Mouse (Mus musculus): ENCODE results near the gene Sh3bp5. TPM values are rescaled to one million over a fixed set of nuclear protein-coding genes. Genes with fewer than 3 reads are reported as not detected.

Sh3bp5 gene
- total RNA-seq, 1 experiment, result 4.6 TPM

DNA sequence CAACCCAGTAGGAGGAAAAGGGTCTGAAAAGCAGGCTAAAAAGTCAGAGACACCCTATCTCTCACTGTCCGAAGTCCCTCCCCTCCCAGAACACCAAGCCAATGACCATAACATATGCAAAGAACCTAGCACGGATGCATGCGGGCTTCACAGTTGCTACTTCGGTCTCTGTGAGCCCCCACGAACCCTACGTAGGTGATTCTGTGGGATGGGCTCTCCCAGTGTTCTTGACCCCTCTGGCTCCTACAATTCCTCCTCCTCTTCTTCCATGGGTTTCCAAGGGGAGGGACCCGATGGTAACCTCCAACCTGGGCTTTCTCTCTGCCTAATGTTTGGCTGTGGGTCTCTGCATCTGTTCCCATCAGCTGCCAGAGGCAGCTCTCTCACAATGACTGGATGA, 109.1 kb downstream of the Sh3bp5 start:
- H3K4me3 ChIP-seq (ENCODE audit: insufficient read depth in 1 of 2, low read depth in 1 of 2, low read length in 2 of 2, poor library complexity in 1 of 2, severe bottlenecking in 1 of 2), result no peak overlapping the region
- no peaks in the 10 kb centered on the region for H3K9me3 ChIP-seq (ENCODE audit: control insufficient read depth, insufficient read depth, low read depth, low read length)
- peaks cover 0 to 4% of the 10 kb centered on the region in 2 experiments; a peak in 1 of 4 replicates for H3K4me1 ChIP-seq (ENCODE audit: control insufficient read depth in 2 of 2, insufficient read depth in 2 of 2, low read length in 2 of 2, poor library complexity in 1 of 2)
- no peak for TF ChIP-seq ZNF384 (IDR thresholded peaks at IDR 0.05; ENCODE audit: low read depth, low read length)
- no peak for TF ChIP-seq ZC3H11A (IDR thresholded peaks at IDR 0.05; ENCODE audit: borderline replicate concordance, low read depth, low read length)
- H3K9ac ChIP-seq (ENCODE audit: insufficient read depth, low read depth, low read length, poor library complexity, severe bottlenecking), result no peak overlapping the region
- in situ Hi-C loops (cut with MboI; ENCODE audit: low sequenced_read_pairs in 2 of 2, unreplicated experiment in 2 of 2), result no loop called here
- H3K27ac ChIP-seq (ENCODE audit: insufficient read depth, low read depth, low read length, poor library complexity, severe bottlenecking), result no peak overlapping the region
- no peaks in the 10 kb centered on the region for H3K36me3 ChIP-seq (ENCODE audit: control insufficient read depth, insufficient read depth, low read length, poor library complexity, severe bottlenecking)
- DNase-seq (ENCODE audit: low read depth, low spot score), result no peak

DNA sequence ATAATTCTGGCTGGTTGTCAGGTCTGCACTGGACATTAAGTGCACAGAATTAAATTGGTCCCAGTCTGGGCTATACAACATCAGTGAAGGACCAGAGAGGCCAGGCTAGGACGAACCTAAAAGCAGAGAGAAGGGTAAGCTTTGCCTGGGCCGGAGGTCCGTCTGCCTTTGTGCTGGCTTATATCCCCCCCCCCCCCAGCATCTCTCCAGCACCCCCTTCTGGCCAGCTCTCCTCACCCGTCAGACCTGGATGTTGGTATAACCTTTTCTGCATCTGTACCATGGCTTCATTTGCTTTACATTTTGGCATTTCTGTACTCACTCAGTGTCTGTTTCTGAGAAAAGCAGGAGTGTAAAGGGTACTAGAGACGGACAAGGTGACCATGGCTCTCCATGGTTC, 110.3 kb downstream of the Sh3bp5 start:
- H3K27ac ChIP-seq (ENCODE audit: insufficient read depth, low read depth, low read length, poor library complexity, severe bottlenecking), result no peak overlapping the region
- no peak for DNase-seq (ENCODE audit: low read depth, low spot score)
- peaks cover 0 to 4% of the 10 kb centered on the region in 2 experiments; a peak in 1 of 4 replicates for H3K4me1 ChIP-seq (ENCODE audit: control insufficient read depth in 2 of 2, insufficient read depth in 2 of 2, low read length in 2 of 2, poor library complexity in 1 of 2)
- no peaks in the 10 kb centered on the region for H3K9me3 ChIP-seq (ENCODE audit: control insufficient read depth, insufficient read depth, low read depth, low read length)
- no peak overlapping the region for H3K9ac ChIP-seq (ENCODE audit: insufficient read depth, low read depth, low read length, poor library complexity, severe bottlenecking)
- no peaks in the 10 kb centered on the region for H3K36me3 ChIP-seq (ENCODE audit: control insufficient read depth, insufficient read depth, low read length, poor library complexity, severe bottlenecking)
- in situ Hi-C loops (cut with MboI; ENCODE audit: low sequenced_read_pairs in 2 of 2, unreplicated experiment in 2 of 2), result no loop called here
- no peak overlapping the region for H3K4me3 ChIP-seq (ENCODE audit: insufficient read depth in 1 of 2, low read depth in 1 of 2, low read length in 2 of 2, poor library complexity in 1 of 2, severe bottlenecking in 1 of 2)
- TF ChIP-seq HCFC1 (IDR thresholded peaks at IDR 0.05; ENCODE audit: borderline replicate concordance, insufficient read depth, low read length) (no peak), ZC3H11A (IDR thresholded peaks at IDR 0.05; ENCODE audit: borderline replicate concordance, low read depth, low read length) (no peak), ZNF384 (IDR thresholded peaks at IDR 0.05; ENCODE audit: low read depth, low read length) (no peak), MAFK (IDR thresholded peaks at IDR 0.05; ENCODE audit: insufficient read depth, low read depth, low read length) (no peak), CHD2 (IDR thresholded peaks at IDR 0.05; ENCODE audit: low read depth, low read length) (no peak)

- H3K4me1 ChIP-seq (ENCODE audit: control insufficient read depth in 2 of 2, insufficient read depth in 2 of 2, low read length in 2 of 2, poor library complexity in 1 of 2), result peaks cover 0 to 4% of the 10 kb centered on the region in 2 experiments; a peak in 1 of 4 replicates
- TF ChIP-seq HCFC1 (IDR thresholded peaks at IDR 0.05; ENCODE audit: borderline replicate concordance, insufficient read depth, low read length), result no peak
- no peak for TF ChIP-seq ZNF384 (IDR thresholded peaks at IDR 0.05; ENCODE audit: low read depth, low read length)
- TF ChIP-seq MAFK (IDR thresholded peaks at IDR 0.05; ENCODE audit: insufficient read depth, low read depth, low read length), result no peak
- no peak for TF ChIP-seq ZC3H11A (IDR thresholded peaks at IDR 0.05; ENCODE audit: borderline replicate concordance, low read depth, low read length)
- no peak overlapping the region for H3K9ac ChIP-seq (ENCODE audit: insufficient read depth, low read depth, low read length, poor library complexity, severe bottlenecking)
- H3K9me3 ChIP-seq (ENCODE audit: control insufficient read depth, insufficient read depth, low read depth, low read length), result no peaks in the 10 kb centered on the region
- H3K4me3 ChIP-seq (ENCODE audit: insufficient read depth in 1 of 2, low read depth in 1 of 2, low read length in 2 of 2, poor library complexity in 1 of 2, severe bottlenecking in 1 of 2), result no peak overlapping the region
- H3K27ac ChIP-seq (ENCODE audit: insufficient read depth, low read depth, low read length, poor library complexity, severe bottlenecking), result no peak overlapping the region
- peak; percentile 40 for DNase-seq (ENCODE audit: low read depth, low spot score)
- in situ Hi-C loops (cut with MboI; ENCODE audit: low sequenced_read_pairs in 2 of 2, unreplicated experiment in 2 of 2), result no loop called here
- no peaks in the 10 kb centered on the region for H3K36me3 ChIP-seq (ENCODE audit: control insufficient read depth, insufficient read depth, low read length, poor library complexity, severe bottlenecking)
These were observed 111.0 kb downstream of the Sh3bp5 start for GRCm38 (mm10) chr14:31324851-31325250.

DNA sequence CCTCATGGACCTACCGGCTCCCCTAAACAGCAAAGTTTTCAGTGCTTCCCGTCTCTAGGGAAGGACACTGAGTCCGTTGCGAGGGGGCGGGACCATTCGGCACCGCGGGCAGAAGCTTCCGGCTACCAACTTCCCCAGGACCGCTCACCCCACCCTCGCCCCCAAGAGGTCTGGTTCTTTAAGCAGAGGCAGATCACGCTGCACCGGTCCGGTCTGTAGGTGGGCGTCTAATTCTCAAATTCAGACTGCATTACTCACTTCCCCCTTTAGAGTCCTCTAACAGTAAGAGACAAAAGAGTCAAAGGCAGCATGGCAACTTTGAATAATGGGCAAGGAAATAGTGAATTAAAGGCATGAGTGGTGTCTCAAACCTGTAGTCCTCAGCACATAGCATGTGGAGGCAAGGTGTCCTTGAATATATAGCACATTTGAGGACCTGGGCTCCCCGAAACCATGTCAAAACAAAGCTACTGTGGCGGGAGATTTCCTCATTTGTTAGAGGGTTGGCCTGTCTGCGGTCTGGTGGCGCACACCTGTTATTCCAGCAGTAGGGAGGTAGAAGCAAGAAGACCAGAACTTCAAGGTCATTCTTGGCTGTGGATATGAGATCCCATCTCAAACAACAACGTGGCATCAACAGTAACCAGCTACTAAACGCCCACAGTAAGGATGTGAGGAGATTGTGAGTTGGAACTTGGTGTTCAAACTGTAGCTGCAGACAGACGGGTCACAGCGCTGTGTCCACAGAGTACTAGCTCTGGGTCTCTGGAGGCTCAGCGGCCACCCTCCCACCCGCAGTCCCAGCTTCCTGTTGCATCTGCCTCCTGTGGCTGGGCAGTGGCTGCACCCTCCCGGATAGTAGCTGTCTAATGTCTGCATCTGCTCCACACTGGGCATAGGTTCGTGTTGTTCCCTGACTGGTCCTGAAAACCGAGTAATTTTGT, 111.8 kb downstream of the Sh3bp5 start, which contains the start of gene Dnah1:
Dnah1 (minus strand) TSS at position 48 of the 944 bp plus-strand sequence.
- Histone ChIP-seq H3K9me3 (ENCODE audit: control insufficient read depth, insufficient read depth, low read depth, low read length) (no peaks in the 10 kb centered on the region), H3K36me3 (ENCODE audit: control insufficient read depth, insufficient read depth, low read length, poor library complexity, severe bottlenecking) (no peaks in the 10 kb centered on the region), H3K4me1 (ENCODE audit: control insufficient read depth in 2 of 2, insufficient read depth in 2 of 2, low read length in 2 of 2, poor library complexity in 1 of 2) (peaks cover 0 to 4% of the 10 kb centered on the region in 2 experiments; a peak in 1 of 4 replicates), H3K27ac (ENCODE audit: insufficient read depth, low read depth, low read length, poor library complexity, severe bottlenecking) (no peak within 1 kb of the TSS), H3K9ac (ENCODE audit: insufficient read depth, low read depth, low read length, poor library complexity, severe bottlenecking) (peak within 1 kb of the TSS; percentile 21; the same call in 1 of the 2 replicates), H3K4me3 (ENCODE audit: insufficient read depth in 1 of 2, low read depth in 1 of 2, low read length in 2 of 2, poor library complexity in 1 of 2, severe bottlenecking in 1 of 2) (peak within 1 kb of the TSS; percentile 18 to 23; a peak in 3 of 4 replicates)
- TF ChIP-seq ZC3H11A (IDR thresholded peaks at IDR 0.05; ENCODE audit: borderline replicate concordance, low read depth, low read length), result no peak
- peak; percentile 22 for DNase-seq (ENCODE audit: low read depth, low spot score)
- in situ Hi-C loops (cut with MboI; ENCODE audit: low sequenced_read_pairs in 2 of 2, unreplicated experiment in 2 of 2), result no loop called here

All from ES-E14 (cell line).